20 mouse cellular contexts compared by ENCODE assay signal in the genomic region with DNA sequence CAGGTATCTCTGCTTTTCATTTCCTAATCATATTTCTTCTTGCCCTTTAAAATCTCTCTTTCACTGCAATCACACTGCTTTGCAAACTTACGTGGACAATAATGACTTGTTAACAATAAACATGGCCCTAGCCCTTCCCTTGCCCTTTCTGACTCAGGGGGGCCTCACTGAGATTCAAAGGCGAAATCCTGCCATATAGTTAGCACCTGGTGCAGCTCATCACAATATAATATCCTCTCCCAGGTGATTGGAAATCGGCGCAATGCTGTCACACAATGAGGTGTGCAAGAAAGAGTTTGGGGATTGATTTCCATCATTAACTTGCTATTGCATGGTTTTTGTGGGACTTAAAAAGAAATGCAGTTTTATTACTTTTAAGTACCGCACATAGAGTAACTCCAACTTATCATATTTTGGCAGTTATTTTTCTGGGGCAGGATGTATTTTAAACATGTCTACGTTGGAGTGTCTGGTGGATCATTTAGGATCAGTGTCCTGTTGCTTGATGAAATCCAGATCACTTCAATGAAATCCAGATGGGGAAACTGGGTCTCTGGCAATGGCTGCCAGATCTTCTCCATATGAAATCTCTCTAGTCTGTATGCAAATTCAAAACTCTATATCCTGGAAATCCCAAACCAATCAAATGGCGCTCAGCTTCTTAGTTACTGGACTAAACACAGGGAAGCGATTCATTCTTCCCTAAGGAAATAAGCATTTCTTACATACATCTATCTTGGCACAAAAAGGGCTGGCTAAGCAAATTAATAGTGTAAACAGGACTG.
DNase-seq lines count a peak whose midpoint lies in the region; ATAC-seq lines count a peak whose summit lies in the region.
"Had no signal": no experiment of that assay in that cellular context is flagged by ENCODE, and none has a peak within 500 bp of the region (broad histone marks: within the 10 kb centered on the region; RNA-seq: fewer than 3 reads in every experiment).

No protein-coding gene starts in this region.

- ATAC-seq in lung, embryonic 16.5 days (ENCODE audit: low read depth): 0 out of 2 replicates have a peak, but pooled peaks have one; percentile 17
- no peak for ATAC-seq in embryonic facial prominence, embryonic 11.5 days (replicated peaks; ENCODE audit: insufficient number of reproducible peaks, low FRiP score, low TSS enrichment, low read depth)
- no peak for ATAC-seq in erythroid progenitor cell, adult 5-6 weeks (replicated peaks; ENCODE audit: low FRiP score, poor library complexity, severe bottlenecking)
- ATAC-seq: forebrain, postnatal 0 days; inflammation-experienced regulatory T-cells, adult 6 months had no signal

- H3K27me3 ChIP-seq in lung, embryonic 16.5 days (ENCODE audit: control insufficient read depth, insufficient read depth, low read depth, low read length): peaks cover 5% of the 10 kb centered on the region
- H3K27me3 ChIP-seq in embryonic facial prominence, embryonic 11.5 days (ENCODE audit: control insufficient read depth, insufficient read depth, low read length): no peaks in the 10 kb centered on the region
- H3K27me3 ChIP-seq: neural tube, embryonic 12.5 days had no signal

- H3K4me3 ChIP-seq in lung, embryonic 16.5 days (ENCODE audit: low read length): no peak overlapping the region
- H3K4me3 ChIP-seq in embryonic facial prominence, embryonic 11.5 days (ENCODE audit: low read depth, low read length): no peak overlapping the region
- H3K4me3 ChIP-seq: hindbrain, embryonic 13.5 days; liver, embryonic 13.5 days; midbrain, embryonic 12.5 days; neural tube, embryonic 12.5 days had no signal

- no peak for DNase-seq in lung, postnatal 10 days
- DNase-seq in embryo, embryonic 10 days (ENCODE audit: low spot score): peak; percentile 9
- peak; percentile 70 for DNase-seq in embryonic facial prominence, embryonic 11.5 days (ENCODE audit: low spot score)
- peak; percentile 29 for DNase-seq in mesoderm, embryonic 11.5 days (ENCODE audit: low read depth, low spot score)
- DNase-seq in ovary, adult 18-20 months (ENCODE audit: low spot score): no peak
- DNase-seq: cerebellum, adult 9-10 months; forebrain, postnatal 0 days; kidney, adult 18-20 months; layer of hippocampus, adult 9-11 months; left cerebral cortex, postnatal 4 days; liver, embryonic 13.5 days; lung, adult 2 months; retina, postnatal 1 day; thymus, postnatal 25 days had no signal

- 69% methylated on average over 8 of the region's 8 CpGs for WGBS in lung, embryonic 16.5 days
- WGBS in embryonic facial prominence, embryonic 11.5 days: 53% methylated on average over 8 of the region's 8 CpGs

- no peak overlapping the region for H3K27ac ChIP-seq in lung, embryonic 16.5 days (ENCODE audit: low read length)
- no peak overlapping the region for H3K27ac ChIP-seq in embryonic facial prominence, embryonic 11.5 days (replicated peaks; ENCODE audit: low read depth, low read length)
- H3K27ac ChIP-seq: hindbrain, embryonic 13.5 days; liver, embryonic 13.5 days; midbrain, embryonic 12.5 days; neural tube, embryonic 12.5 days had no signal

- H3K4me1 ChIP-seq in lung, embryonic 16.5 days (replicated peaks; ENCODE audit: control insufficient read depth, insufficient read depth, low read length): no peaks in the 10 kb centered on the region
- H3K4me1 ChIP-seq in embryonic facial prominence, embryonic 11.5 days (ENCODE audit: control insufficient read depth, insufficient read depth, low read length): no peaks in the 10 kb centered on the region
- H3K4me1 ChIP-seq: hindbrain, embryonic 13.5 days; liver, embryonic 13.5 days; midbrain, embryonic 12.5 days; neural tube, embryonic 12.5 days had no signal

- no peak overlapping the region for H3K9ac ChIP-seq in lung, embryonic 16.5 days (ENCODE audit: low read length)
- no peak overlapping the region for H3K9ac ChIP-seq in embryonic facial prominence, embryonic 11.5 days (replicated peaks; ENCODE audit: low read length)
- H3K9ac ChIP-seq: forebrain, postnatal 0 days; hindbrain, embryonic 13.5 days; liver, embryonic 13.5 days; midbrain, embryonic 12.5 days; neural tube, embryonic 12.5 days had no signal

- no peak overlapping the region for H3K4me2 ChIP-seq in lung, embryonic 16.5 days (ENCODE audit: low read depth, low read length)
- H3K4me2 ChIP-seq in embryonic facial prominence, embryonic 11.5 days (ENCODE audit: low read depth, low read length): no peak overlapping the region
- H3K4me2 ChIP-seq: hindbrain, embryonic 13.5 days; liver, embryonic 13.5 days; midbrain, embryonic 12.5 days; neural tube, embryonic 12.5 days had no signal

- no peaks in the 10 kb centered on the region for H3K9me3 ChIP-seq in lung, embryonic 16.5 days (ENCODE audit: control insufficient read depth, low read length)
- no peaks in the 10 kb centered on the region for H3K9me3 ChIP-seq in embryonic facial prominence, embryonic 11.5 days (replicated peaks; ENCODE audit: control insufficient read depth, low read length)
- H3K9me3 ChIP-seq: hindbrain, embryonic 13.5 days; liver, embryonic 13.5 days; midbrain, embryonic 12.5 days; neural tube, embryonic 12.5 days had no signal

- no peaks in the 10 kb centered on the region for H3K36me3 ChIP-seq in lung, embryonic 16.5 days (ENCODE audit: control insufficient read depth, insufficient read depth, low read length)
- no peaks in the 10 kb centered on the region for H3K36me3 ChIP-seq in embryonic facial prominence, embryonic 11.5 days (replicated peaks; ENCODE audit: control insufficient read depth, insufficient read depth, low read depth, low read length)
- H3K36me3 ChIP-seq: hindbrain, embryonic 13.5 days; liver, embryonic 13.5 days; midbrain, embryonic 12.5 days; neural tube, embryonic 12.5 days had no signal

Comparison
In these comparisons a context has a peak if more than half of its experiments do, and no peak if none do; other contexts are left out.
1. DNase-seq: peak in embryo, embryonic 10 days (single experiment), embryonic facial prominence, embryonic 11.5 days (single experiment) and mesoderm, embryonic 11.5 days (single experiment); none in lung, postnatal 10 days (single experiment) and ovary, adult 18-20 months (single experiment).